Mouse (Mus musculus): Measurements from ENCODE around the gene Olfr1449.

DNA sequence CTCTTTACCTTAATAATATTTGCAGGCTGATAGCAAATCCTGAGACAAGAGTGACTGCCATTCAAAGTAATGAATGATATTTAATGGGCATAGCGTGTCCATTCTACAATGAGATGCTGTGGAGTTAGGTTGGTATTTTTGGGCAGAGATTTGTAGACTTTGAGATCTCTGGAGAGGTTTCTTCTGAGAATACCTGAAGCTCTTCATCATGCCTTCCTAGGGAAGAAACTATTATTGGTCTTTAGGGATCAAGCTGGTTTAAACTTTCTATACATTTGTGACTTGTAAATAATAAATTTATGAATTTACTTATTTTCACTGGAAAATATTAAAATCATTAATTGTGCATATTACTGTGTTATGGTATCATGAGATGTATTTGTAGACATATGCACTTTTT, 37.2 kb upstream of the Olfr1449 start, which contains the start of gene Olfr1446:
- TF ChIP-seq POLR2A (IDR thresholded peaks at IDR 0.05; ENCODE audit: borderline replicate concordance, control insufficient read depth, low read depth, low read length) = no peak
- TF ChIP-seq CTCF (IDR thresholded peaks at IDR 0.05; ENCODE audit: control insufficient read depth, insufficient read depth, low read length) = no peak
